Mouse (Mus musculus) hindbrain, embryonic 12.5 days (tissue): ENCODE measurements around the gene Hmgn2. TPM values are rescaled to one million over a fixed set of nuclear protein-coding genes. Genes with fewer than 3 reads are reported as not detected.
A peak's percentile ranks its signal among the peaks of the same experiment; 100 is the strongest.

ENCODE experiments used
- ATAC-seq: fragments of 200-750 bp; cut with Nextera tagmentation; 2 replicates; pipeline ENCODE4 v1.8.0; 2017; ENCODE audit warnings: moderate TSS enrichment; ENCODE audit not compliant: low FRiP score
- H3K27ac ChIP-seq: fragments of 300-500 bp; sonication (generic); 2 replicates; pipeline ENCODE4 v1.5.1; 2016; ENCODE audit warnings: mild to moderate bottlenecking
- H3K27me3 ChIP-seq: fragments of 300-500 bp; sonication (generic); 2 replicates; pipeline ENCODE4 v1.6.1; 2016; ENCODE audit warnings: mild to moderate bottlenecking
- H3K36me3 ChIP-seq: fragments of 300-500 bp; sonication (generic); 2 replicates; pipeline ENCODE4 v1.6.1; 2016; ENCODE audit warnings: mild to moderate bottlenecking
- H3K4me1 ChIP-seq: fragments of 300-500 bp; sonication (generic); 2 replicates; pipeline ENCODE4 v1.6.1; 2016
- H3K4me2 ChIP-seq: fragments of 300-500 bp; sonication (generic); replicated peaks from 2 replicates; pipeline ENCODE4 v1.6.1; 2016; ENCODE audit warnings: mild to moderate bottlenecking
- H3K4me3 ChIP-seq: fragments of 300-500 bp; sonication (generic); 2 replicates; pipeline ENCODE4 v1.5.1; 2016; ENCODE audit warnings: mild to moderate bottlenecking
- H3K9ac ChIP-seq: fragments of 300-500 bp; sonication (generic); 2 replicates; pipeline ENCODE4 v1.6.1; 2016; ENCODE audit warnings: mild to moderate bottlenecking, moderate library complexity
- H3K9me3 ChIP-seq: fragments of 300-500 bp; sonication (generic); replicated peaks from 2 replicates; pipeline ENCODE4 v1.6.1; 2016; ENCODE audit warnings: mild to moderate bottlenecking
- WGBS: fragments of 180-500 bp; shearing (Covaris S2); methylation state at CpG from one replicate; pipeline ENCODE4 v1.1.7; 2016; 5-methylcytosine and 5-hydroxymethylcytosine counted together
- polyA plus RNA-seq: library from polyadenylated mRNA; unstranded; fragments of >200 nt; fragmentation: Nextera tagmentation; extraction: Ambion mirVana; gene quantifications from 2 replicates; pipeline ENCODE4 v1.2.1, GENCODE M21; 2016

Gene Hmgn2
- polyA plus RNA-seq, 1 experiment from 2014 or later, result 2,290 TPM

GRCm38 (mm10) chr4:133969114-133969770, 792 bp upstream of the Hmgn2 start:
- 49% methylated on average over 8 of the region's 8 CpGs for WGBS
- no peaks in the 10 kb centered on the region for H3K27me3 ChIP-seq
- peaks cover 28% of the 10 kb centered on the region for H3K36me3 ChIP-seq
- peaks cover 45% of the 10 kb centered on the region for H3K4me1 ChIP-seq
- H3K9ac ChIP-seq, result peak overlapping the region; percentile 36
- no peak for ATAC-seq
- 0 out of 2 replicates have a peak overlapping the region, but pooled peaks have one; percentile 79 for H3K4me3 ChIP-seq
- peak overlapping the region; percentile 87 for H3K4me2 ChIP-seq
- no peaks in the 10 kb centered on the region for H3K9me3 ChIP-seq
- peak overlapping the region; percentile 100 for H3K27ac ChIP-seq

DNA sequence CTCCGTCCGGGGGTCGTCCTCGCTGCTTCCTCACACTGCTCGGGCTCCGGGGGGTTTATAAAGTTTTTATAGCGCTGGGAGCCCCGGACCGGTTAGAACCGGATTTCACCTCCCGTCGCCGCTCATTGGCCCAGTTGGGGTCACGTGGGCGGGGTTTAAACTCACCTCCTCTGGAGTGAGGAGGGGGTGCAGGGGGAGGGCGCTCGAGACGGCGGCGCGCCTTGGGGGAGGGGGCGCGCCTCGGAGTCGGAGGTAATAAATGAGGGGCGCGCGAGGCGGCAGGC, 642 bp downstream of the Hmgn2 start:
- peak overlapping the region; percentile 79 for H3K4me3 ChIP-seq
- peak overlapping the region; percentile 100 for H3K27ac ChIP-seq
- peak overlapping the region; percentile 97 for H3K9ac ChIP-seq
- H3K4me1 ChIP-seq, result peaks cover 45% of the 10 kb centered on the region
- WGBS, result 2% methylated on average over 29 of the region's 29 CpGs
- H3K27me3 ChIP-seq, result no peaks in the 10 kb centered on the region
- H3K36me3 ChIP-seq, result peaks cover 37% of the 10 kb centered on the region
- no peaks in the 10 kb centered on the region for H3K9me3 ChIP-seq
- peak overlapping the region; percentile 87 for H3K4me2 ChIP-seq
- peak; percentile 84 for ATAC-seq

DNA sequence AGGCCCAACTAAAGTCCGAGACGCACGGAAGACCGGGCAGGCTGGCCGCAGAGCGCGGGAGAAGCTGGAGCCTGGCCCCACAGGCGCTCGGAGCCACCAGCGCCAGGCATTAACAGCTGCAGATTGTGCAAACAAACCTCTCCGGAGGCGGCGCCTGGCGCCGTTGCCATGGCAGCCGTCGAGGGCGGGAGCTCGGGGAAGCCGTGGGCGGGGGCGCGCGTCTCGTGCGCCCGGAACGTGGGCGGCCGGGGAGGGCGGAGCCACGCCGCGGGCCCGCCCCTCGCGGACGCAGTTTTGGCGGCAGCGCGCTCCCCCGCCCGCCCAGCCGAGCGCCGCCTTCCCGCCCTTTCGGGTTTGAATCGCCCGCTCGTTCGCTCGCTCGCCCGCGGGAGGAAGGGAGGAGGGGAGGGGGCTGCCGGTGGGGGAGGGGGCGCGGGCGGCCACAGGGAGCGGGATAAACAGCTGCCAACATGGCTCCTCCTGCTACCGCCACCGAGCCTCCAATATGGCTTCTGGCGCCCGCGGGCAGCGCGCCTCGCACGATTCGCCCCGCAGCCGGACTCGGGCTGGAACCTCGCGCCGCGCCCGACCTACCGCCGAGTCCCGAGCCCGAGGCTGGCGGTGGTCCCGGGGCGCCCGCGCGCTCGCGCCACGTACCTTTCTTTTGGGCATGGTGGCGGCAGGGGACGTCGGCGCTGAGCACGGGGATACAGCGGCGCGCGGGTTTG, 1.1 kb downstream of the Hmgn2 start:
- H3K9ac ChIP-seq, result peak overlapping the region; percentile 97
- H3K27ac ChIP-seq, result peak overlapping the region; percentile 100
- H3K9me3 ChIP-seq, result no peaks in the 10 kb centered on the region
- H3K4me2 ChIP-seq, result peak overlapping the region; percentile 87
- ATAC-seq, result peak; percentile 67
- H3K27me3 ChIP-seq, result no peaks in the 10 kb centered on the region
- H3K36me3 ChIP-seq, result peaks cover 37% of the 10 kb centered on the region
- peak overlapping the region; percentile 79 for H3K4me3 ChIP-seq
- peaks cover 45% of the 10 kb centered on the region for H3K4me1 ChIP-seq
- under 1% methylated on average over 85 of the region's 101 CpGs for WGBS

GRCm38 (mm10) chr4:133966271-133966940, 2.0 kb downstream of the Hmgn2 start:
- WGBS, result 54% methylated on average over 12 of the region's 12 CpGs
- Histone ChIP-seq H3K4me3 (peak overlapping the region; percentile 79), H3K27ac (peak overlapping the region; percentile 100; the same call in 1 of the 2 replicates), H3K36me3 (peaks cover 34% of the 10 kb centered on the region), H3K4me2 (peak overlapping the region; percentile 87), H3K9ac (peak overlapping the region; percentile 39), H3K4me1 (peaks cover 45% of the 10 kb centered on the region), H3K9me3 (no peaks in the 10 kb centered on the region), H3K27me3 (no peaks in the 10 kb centered on the region)
- ATAC-seq, result no peak

DNA sequence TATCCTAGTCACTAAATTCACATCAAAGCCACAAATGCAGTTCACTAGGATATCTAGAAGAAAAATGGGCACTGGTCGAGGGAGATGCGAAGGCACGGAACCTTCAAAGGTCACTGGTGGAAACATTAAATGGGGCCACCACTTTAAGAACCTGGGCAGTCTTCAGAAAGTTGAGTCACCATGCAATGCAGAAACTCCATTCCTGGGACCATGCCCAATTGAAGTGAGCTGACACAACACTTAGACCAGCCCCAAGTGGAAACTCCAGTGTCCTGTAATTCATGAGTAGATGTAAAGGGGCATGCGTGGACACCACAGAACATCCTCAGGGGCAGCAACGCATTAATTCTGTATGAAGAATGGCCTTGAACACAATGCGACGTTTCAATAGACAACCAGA, 5.9 kb downstream of the Hmgn2 start:
- no peak overlapping the region for H3K4me3 ChIP-seq
- H3K27me3 ChIP-seq, result no peaks in the 10 kb centered on the region
- peaks cover 34% of the 10 kb centered on the region for H3K36me3 ChIP-seq
- WGBS, result 84% methylated on average over 7 of the region's 7 CpGs
- H3K9ac ChIP-seq, result no peak overlapping the region
- no peaks in the 10 kb centered on the region for H3K9me3 ChIP-seq
- H3K4me2 ChIP-seq, result no peak overlapping the region
- no peak overlapping the region for H3K27ac ChIP-seq
- H3K4me1 ChIP-seq, result peaks cover 14% of the 10 kb centered on the region
- ATAC-seq, result no peak

GRCm38 (mm10) chr4:133958884-133959283, 9.6 kb downstream of the Hmgn2 start:
- no peak overlapping the region for H3K9ac ChIP-seq
- 81% methylated on average over 1 of the region's 1 CpGs for WGBS
- peaks cover 15% of the 10 kb centered on the region for H3K36me3 ChIP-seq
- H3K27ac ChIP-seq, result no peak overlapping the region
- H3K27me3 ChIP-seq, result no peaks in the 10 kb centered on the region
- no peaks in the 10 kb centered on the region for H3K9me3 ChIP-seq
- H3K4me2 ChIP-seq, result no peak overlapping the region
- no peak for ATAC-seq
- H3K4me3 ChIP-seq, result no peak overlapping the region
- H3K4me1 ChIP-seq, result no peaks in the 10 kb centered on the region

- Histone ChIP-seq H3K4me3 (no peak overlapping the region), H3K36me3 (no peaks in the 10 kb centered on the region), H3K9me3 (no peaks in the 10 kb centered on the region), H3K27me3 (no peaks in the 10 kb centered on the region), H3K9ac (no peak overlapping the region), H3K27ac (no peak overlapping the region), H3K4me1 (no peaks in the 10 kb centered on the region), H3K4me2 (no peak overlapping the region)
- 87% methylated on average over 4 of the region's 4 CpGs for WGBS
- ATAC-seq, result no peak
These were observed 12.1 kb downstream of the Hmgn2 start for GRCm38 (mm10) chr4:133956358-133956757.

GRCm38 (mm10) chr4:133946736-133947135, 21.7 kb downstream of the Hmgn2 start:
- H3K27ac ChIP-seq, result no peak overlapping the region
- no peak overlapping the region for H3K4me3 ChIP-seq
- H3K9ac ChIP-seq, result no peak overlapping the region
- no peak for ATAC-seq
- WGBS, result 66% methylated on average over 4 of the region's 4 CpGs
- H3K4me1 ChIP-seq, result no peaks in the 10 kb centered on the region
- no peaks in the 10 kb centered on the region; the same call in 1 of the 2 replicates for H3K9me3 ChIP-seq
- H3K4me2 ChIP-seq, result no peak overlapping the region
- H3K27me3 ChIP-seq, result no peaks in the 10 kb centered on the region
- no peaks in the 10 kb centered on the region for H3K36me3 ChIP-seq

GRCm38 (mm10) chr4:133943791-133944190, 24.7 kb downstream of the Hmgn2 start:
- H3K9me3 ChIP-seq, result no peaks in the 10 kb centered on the region; the same call in 1 of the 2 replicates
- ATAC-seq, result no peak
- H3K4me1 ChIP-seq, result no peaks in the 10 kb centered on the region
- H3K4me3 ChIP-seq, result no peak overlapping the region
- no peaks in the 10 kb centered on the region for H3K36me3 ChIP-seq
- no peak overlapping the region for H3K9ac ChIP-seq
- WGBS, result 65% methylated on average over 3 of the region's 3 CpGs
- H3K27me3 ChIP-seq, result no peaks in the 10 kb centered on the region
- no peak overlapping the region for H3K4me2 ChIP-seq
- H3K27ac ChIP-seq, result no peak overlapping the region

DNA sequence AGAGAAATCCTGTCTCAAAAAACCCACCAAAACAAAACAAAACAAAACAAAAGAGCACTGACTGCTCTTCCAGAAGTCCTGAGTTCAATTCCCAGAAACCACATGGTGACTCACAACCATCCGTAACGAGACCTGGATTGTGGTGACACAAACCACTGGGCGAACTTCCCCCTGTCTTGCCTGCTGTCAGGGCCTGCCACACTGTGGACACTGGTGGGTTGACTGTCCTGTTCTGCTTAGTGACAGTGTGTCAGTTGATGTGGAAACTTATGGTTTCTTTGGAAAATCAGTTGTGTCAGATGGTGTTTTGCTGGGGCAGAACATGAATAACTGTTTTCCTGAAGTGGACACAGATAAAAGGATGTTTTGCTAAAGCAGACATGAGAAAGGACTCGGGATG, 25.8 kb downstream of the Hmgn2 start:
- no peak overlapping the region for H3K4me3 ChIP-seq
- H3K9ac ChIP-seq, result no peak overlapping the region
- 91% methylated on average over 4 of the region's 4 CpGs for WGBS
- no peaks in the 10 kb centered on the region for H3K27me3 ChIP-seq
- no peak overlapping the region for H3K27ac ChIP-seq
- no peak overlapping the region for H3K4me2 ChIP-seq
- ATAC-seq, result no peak
- no peaks in the 10 kb centered on the region for H3K36me3 ChIP-seq
- H3K9me3 ChIP-seq, result no peaks in the 10 kb centered on the region; the same call in 1 of the 2 replicates
- H3K4me1 ChIP-seq, result no peaks in the 10 kb centered on the region

- Histone ChIP-seq H3K4me1 (no peaks in the 10 kb centered on the region), H3K9me3 (no peaks in the 10 kb centered on the region; the same call in 1 of the 2 replicates), H3K9ac (no peak overlapping the region), H3K27me3 (no peaks in the 10 kb centered on the region), H3K27ac (no peak overlapping the region), H3K36me3 (no peaks in the 10 kb centered on the region), H3K4me3 (no peak overlapping the region), H3K4me2 (no peak overlapping the region)
- ATAC-seq, result no peak
- WGBS, result 47% methylated on average over 3 of the region's 3 CpGs
These were observed 26.9 kb downstream of the Hmgn2 start for GRCm38 (mm10) chr4:133941576-133941975.

GRCm38 (mm10) chr4:133940386-133941260, 27.8 kb downstream of the Hmgn2 start:
- no peak overlapping the region for H3K4me3 ChIP-seq
- 85% methylated on average over 13 of the region's 13 CpGs for WGBS

More at GRCm38 (mm10) chr4:133940386-133941260, 27.8 kb downstream of the Hmgn2 start:
- no peaks in the 10 kb centered on the region for H3K4me1 ChIP-seq
- H3K9me3 ChIP-seq, result no peaks in the 10 kb centered on the region; the same call in 1 of the 2 replicates
- ATAC-seq, result no peak
- H3K36me3 ChIP-seq, result no peaks in the 10 kb centered on the region
- H3K9ac ChIP-seq, result no peak overlapping the region
- H3K27ac ChIP-seq, result no peak overlapping the region
- no peaks in the 10 kb centered on the region for H3K27me3 ChIP-seq
- no peak overlapping the region for H3K4me2 ChIP-seq
